Mouse (Mus musculus): ENCODE results near the gene Stk40.

Stk40 gene

GRCm38 (mm10) chr4:126097711-126098253 lies 6.0 kb upstream of the Stk40 start:
- no peak for DNase-seq (ENCODE audit: low read depth in 1 of 2, low spot score in 2 of 2)

GRCm38 (mm10) chr4:126099365-126099764 lies 4.4 kb upstream of the Stk40 start:
- DNase-seq (ENCODE audit: low read depth in 1 of 2, low spot score in 2 of 2): no peak

DNA sequence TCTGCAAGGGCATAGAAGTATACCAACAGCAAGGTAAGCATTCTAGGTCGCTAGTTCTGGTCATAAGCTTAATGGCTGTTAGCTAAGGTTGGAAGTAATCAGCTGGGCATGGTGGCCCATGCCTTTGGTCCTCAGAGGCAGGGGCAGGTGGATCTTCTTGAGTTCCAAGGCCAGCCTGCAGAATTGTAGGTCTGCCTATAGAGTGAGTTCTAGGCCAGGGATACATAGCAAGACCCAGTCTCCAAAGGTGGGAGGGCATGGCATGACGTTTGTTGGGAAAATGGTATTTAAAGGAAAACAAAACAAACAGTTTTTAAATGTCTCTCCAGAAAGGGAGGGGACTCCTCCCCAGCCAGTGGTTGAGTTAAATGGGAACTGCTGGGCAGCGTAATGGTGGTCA lies 3.0 kb upstream of the Stk40 start:
- DNase-seq (ENCODE audit: low read depth in 1 of 2, low spot score in 2 of 2): no peak

GRCm38 (mm10) chr4:126102061-126102841 lies 1.5 kb upstream of the Stk40 start:
- DNase-seq (ENCODE audit: low read depth in 1 of 2, low spot score in 2 of 2): peak; percentile 47 to 64

DNA sequence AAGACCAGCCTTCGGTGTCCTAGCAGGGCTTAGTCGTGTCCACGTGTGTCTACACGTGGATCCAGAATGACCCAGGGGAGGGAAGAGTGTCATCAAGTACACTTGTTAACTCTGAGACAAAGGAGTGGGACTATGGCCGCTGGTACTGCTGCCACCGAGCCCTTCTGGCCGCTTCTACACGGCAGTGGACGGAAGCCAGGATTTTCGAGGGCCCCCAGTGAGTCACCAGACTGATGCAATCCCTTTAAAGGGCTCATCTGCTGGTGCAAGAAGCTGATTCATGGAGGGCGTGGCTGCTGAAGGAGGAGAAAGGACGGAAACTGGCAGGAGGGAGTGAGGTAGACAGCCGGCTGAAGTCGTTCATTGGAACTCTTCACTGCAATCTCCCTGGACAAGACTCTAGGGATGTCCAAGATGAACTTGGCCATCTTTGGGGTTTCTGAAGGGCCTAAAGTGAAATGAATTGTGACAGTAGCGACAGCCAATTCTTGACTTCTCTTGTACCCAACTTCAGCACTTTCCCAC lies 638 bp upstream of the Stk40 start:
- DNase-seq (ENCODE audit: low read depth in 1 of 2, low spot score in 2 of 2): peak; percentile 88 to 95

DNA sequence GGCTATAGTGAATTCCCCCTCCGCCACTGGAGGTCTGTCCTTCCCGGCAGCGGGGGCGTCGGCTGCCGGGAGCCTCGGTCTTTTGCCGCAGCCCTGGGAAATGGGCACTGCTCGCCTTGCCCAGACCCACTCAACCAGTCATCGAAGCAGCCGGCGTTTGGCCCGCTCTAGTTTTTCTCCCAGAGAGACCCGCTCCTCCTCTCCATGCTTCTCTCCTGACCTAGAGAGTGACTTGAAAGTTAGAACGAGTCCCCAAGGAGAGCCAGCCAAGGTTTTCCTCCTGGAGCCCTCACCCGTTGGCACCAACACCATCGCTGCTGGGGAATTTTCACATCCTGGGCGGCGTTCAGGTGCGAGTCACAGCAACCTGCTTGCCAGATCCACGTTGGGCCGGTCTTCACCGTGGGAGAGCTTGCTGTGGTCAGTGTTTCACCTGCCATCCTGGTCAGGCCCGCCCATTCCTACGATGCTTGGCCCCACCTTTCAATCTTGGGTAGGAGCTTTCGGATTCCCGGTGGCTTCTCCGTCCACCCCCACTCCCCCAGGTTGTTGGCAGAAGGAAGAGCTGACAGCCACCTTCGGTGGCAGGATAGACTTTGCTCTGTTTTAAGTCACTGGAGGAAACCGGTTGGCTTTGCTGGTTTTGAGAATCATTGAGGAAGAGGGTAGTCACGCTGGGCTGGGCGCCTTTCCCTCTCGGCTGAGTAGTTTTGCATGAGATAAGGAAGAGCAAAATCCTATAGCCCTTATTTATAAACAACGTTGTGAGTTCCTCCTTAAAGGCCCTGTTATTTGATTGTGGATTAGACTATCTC lies 711 bp downstream of the Stk40 start:
- DNase-seq (ENCODE audit: low read depth in 1 of 2, low spot score in 2 of 2): peak in 1 of 2 experiments; percentile 22

- no peak for DNase-seq (ENCODE audit: low read depth in 1 of 2, low spot score in 2 of 2)
These were observed 1.5 kb downstream of the Stk40 start for GRCm38 (mm10) chr4:126105131-126105783.

DNA sequence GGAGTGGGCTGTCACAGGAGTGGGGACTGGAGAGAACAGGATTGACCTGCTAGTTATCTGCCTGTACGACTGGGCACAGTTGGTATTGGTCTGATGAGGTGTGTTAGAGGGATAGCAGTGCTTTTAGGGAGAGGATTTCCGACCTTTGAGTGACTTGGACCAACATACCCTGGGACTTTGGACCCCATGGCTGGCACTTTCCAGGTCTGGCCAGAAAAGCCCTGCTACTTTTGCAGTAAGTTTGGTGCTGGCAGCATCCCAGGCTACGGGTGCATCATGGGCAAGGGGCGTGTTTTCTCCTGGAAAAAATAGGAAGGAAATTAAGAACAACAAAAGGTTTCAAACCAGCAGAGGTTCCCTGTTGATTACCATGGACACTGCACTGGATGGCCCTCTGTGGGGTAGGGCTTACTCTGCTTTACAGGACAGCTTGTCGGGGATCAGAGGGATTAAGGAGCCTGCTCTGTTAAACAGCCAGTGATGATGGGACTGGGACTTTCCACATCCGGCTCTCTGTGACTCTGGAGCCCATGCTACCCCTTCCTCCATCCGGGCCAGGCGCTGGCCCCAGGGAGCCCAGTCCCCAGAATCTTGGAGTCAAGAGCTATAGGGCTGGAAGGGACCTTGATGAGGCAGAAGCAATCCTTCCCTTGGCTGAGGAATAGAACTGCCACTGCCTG lies 4.4 kb downstream of the Stk40 start:
- DNase-seq (ENCODE audit: low read depth in 1 of 2, low spot score in 2 of 2): no peak

DNA sequence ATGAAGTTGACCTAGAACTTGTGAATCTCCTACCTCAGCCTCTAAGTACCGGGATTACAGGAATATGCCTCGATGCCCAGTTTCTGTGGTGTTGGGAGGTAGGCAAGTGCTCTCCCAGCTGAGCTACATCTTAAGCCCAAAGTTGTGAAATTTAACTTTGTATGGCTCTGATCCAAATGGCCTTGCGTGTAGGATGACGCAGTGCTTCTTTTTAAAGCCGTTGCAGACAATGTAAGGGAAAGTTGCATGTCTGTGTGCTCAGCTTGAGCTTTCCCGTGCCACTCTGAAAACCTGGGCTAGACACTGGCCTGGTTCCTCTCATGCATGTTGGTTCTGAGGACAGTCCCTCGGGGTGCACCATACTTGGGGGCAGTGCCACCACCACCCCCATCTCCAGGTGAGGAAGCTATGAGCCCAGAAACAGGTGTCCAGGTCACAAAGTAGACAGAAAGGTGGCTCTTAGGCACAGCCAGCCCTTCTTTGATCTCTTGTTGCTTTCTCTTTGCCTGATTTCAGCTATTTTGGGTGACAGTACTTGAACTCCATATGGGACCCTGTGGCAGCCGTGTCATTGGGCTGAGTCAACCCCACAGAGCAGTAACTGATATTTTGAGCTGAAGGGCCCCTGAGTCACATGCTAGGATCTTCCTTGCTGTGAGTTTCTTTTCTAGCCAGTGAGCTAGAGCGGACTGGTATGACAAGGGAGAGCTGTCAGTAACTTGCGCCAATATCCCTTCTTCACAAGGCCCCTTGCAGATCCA lies 6.0 kb downstream of the Stk40 start:
- no peak for DNase-seq (ENCODE audit: low read depth in 1 of 2, low spot score in 2 of 2)

- DNase-seq (ENCODE audit: low read depth in 1 of 2, low spot score in 2 of 2): peak; percentile 63 to 73
These were observed 6.8 kb downstream of the Stk40 start for GRCm38 (mm10) chr4:126110374-126111152.

- DNase-seq (ENCODE audit: low read depth in 1 of 2, low spot score in 2 of 2): no peak
These were observed 7.4 kb downstream of the Stk40 start for GRCm38 (mm10) chr4:126111153-126111549.

DNA sequence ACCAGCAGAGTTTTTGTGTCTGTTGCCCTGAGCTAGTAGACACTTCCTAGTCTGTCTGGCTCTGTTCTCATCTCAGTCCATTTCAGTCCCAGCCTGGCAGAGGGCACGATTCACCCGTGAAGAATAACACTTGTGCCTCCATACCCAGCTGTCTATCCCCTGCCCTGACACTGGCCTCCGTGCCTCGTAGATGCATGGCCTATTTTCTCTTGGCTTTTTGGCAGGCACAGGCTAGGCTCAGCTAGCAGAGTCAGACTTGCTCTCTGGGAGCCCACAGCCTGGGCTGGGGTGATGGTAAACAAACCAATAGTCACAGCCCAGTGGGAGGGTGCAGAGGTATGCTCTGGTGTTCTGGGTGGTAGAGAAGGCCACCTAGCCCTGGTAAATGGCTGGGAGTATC lies 9.5 kb downstream of the Stk40 start:
- no peak for DNase-seq (ENCODE audit: low read depth in 1 of 2, low spot score in 2 of 2)

DNA sequence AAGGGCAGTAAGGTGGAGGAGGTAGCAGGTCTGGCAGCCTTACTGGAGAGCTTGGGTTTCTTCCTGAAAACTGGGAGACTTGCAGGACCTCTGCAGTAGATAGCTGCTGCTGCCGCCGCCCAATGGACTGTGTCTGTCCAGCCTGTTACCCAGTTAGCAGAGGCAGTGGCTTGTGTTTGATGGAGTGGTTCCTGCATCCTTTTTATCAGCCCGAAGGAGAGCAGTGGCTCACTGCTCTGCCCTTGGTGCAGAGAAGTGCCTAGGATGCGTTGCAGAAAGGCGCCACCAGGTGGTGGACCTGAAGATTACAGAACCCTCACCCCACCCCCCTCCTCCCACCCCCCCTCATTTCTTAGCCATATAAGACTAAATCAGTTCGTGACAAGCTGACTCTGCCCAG lies 10.2 kb downstream of the Stk40 start:
- DNase-seq (ENCODE audit: low read depth in 1 of 2, low spot score in 2 of 2): peak in 1 of 2 experiments; percentile 52

- no peak for DNase-seq (ENCODE audit: low read depth in 1 of 2, low spot score in 2 of 2)
These were observed 11.7 kb downstream of the Stk40 start for GRCm38 (mm10) chr4:126115411-126115810.

DNA sequence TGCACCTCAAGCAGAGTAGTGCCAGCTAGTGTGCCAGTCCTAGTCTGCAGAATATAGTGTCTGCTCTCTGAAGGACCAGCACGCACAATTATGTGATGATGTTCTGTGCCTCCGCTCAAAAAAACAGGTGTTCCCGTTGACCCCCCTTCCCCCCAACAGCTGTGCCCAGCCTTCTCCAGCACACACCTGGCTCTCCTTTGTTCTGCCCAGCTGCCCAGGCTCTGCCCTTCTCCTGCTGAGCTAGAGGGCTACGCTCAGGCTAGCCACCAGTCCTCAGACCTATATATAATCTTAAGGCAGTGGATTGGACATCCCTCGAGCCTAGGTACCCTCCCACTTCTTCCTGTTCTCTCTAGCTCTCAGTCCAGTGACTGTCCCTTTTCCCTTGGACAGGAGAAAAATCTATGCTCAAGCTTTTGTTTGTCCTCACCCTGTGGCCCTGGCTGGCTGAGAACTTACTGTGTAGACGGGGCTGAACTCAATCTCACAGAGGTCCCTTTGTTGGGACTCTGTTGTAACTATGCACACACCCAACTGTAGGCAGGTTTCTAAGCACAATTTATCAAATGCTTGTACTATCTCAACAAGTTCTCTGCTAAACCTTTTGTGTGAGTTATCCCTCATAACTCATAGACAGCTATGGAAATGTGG lies 12.2 kb downstream of the Stk40 start:
- DNase-seq (ENCODE audit: low read depth in 1 of 2, low spot score in 2 of 2): no peak

- no peak for DNase-seq (ENCODE audit: low read depth in 1 of 2, low spot score in 2 of 2)
These were observed 13.4 kb downstream of the Stk40 start for GRCm38 (mm10) chr4:126117116-126117515.

DNA sequence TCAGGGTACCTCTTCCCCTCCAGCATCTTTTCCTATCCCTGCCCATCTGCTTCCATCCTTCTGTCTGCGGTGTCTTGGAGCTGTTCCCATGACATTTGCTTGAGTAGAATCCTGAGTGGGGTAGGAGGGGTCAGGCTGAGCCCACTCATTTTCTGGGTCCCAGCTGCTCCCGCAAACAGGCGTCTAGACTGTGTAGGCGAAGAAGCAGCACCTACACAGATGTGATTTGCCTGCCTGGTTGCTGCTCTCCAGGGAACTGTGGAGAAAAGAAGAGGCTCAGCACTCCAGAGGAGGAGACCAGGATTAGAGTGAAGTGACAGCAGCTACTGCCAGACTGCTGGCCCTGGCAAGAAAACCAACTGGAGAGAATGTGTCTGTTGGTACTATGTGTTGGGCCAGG lies 14.9 kb downstream of the Stk40 start:
- no peak for DNase-seq (ENCODE audit: low read depth in 1 of 2, low spot score in 2 of 2)

DNA sequence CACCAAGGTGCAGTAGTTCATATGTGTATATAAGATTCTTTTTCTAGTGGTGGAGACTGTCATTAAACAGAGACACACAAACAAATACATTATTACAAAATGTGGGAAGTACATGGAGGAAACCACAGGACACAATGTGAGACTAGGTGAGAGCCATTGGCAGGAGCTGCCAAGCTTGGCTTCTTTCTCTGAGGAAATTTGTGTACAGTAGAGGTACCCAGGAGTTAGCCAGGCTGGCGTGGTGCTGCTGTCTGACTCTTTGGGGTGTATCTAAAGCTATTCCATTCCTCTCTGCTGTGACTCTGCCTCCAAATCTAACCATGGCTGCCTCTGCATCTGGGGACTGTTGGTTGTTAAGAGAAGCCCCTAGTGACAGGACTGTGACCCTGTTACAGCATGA lies 15.3 kb downstream of the Stk40 start:
- DNase-seq (ENCODE audit: low read depth in 1 of 2, low spot score in 2 of 2): no peak

DNA sequence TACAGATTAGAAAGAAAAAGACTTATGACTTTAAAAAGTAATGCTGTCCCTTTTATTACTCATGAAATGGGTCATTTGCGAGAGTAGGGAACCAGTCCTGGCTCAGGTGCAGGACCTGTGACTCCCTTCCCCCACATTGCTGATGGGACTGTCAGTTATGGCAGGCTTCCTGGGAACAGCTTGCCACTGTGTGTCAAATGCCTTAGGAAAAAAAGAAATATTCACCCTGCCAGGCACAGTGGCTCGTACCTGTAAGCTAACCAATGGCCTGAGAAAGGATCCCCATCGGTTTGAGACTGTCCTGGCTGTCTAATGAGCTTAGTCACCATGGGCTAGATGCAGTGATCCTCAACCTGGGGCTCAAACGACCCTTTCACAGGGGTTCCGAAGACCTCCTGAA lies 16.3 kb downstream of the Stk40 start:
- no peak for DNase-seq (ENCODE audit: low read depth in 1 of 2, low spot score in 2 of 2)
